Mouse (Mus musculus): Measurements from ENCODE around the gene Actl7a.

GRCm38 (mm10) chr4:56720403-56720802 lies 22.8 kb upstream of the Actl7a start:
- TF ChIP-seq CTCF (IDR thresholded peaks at IDR 0.05; ENCODE audit: control insufficient read depth, insufficient read depth, insufficient read length) (no peak), MYOD1 (IDR thresholded peaks at IDR 0.05; ENCODE audit: control insufficient read depth, insufficient read length, low read depth) (no peak), FOSL1 (IDR thresholded peaks at IDR 0.05; ENCODE audit: insufficient read depth, low read length, poor library complexity, severe bottlenecking) (no peak), MAX (IDR thresholded peaks at IDR 0.05) (no peak)

Data from C2C12 (cell line).